Mouse (Mus musculus) fibroblast of lung, adult 2 months (primary cell): ENCODE measurements around the gene Neb.
A peak's percentile ranks its signal among the peaks of the same experiment; 100 is the strongest.

ENCODE experiments used
- DNase-seq: peaks from one replicate; pipeline ENCODE4 v3.0.0-alpha.2; 2011; ENCODE audit warnings: low read depth

Neb gene

DNA sequence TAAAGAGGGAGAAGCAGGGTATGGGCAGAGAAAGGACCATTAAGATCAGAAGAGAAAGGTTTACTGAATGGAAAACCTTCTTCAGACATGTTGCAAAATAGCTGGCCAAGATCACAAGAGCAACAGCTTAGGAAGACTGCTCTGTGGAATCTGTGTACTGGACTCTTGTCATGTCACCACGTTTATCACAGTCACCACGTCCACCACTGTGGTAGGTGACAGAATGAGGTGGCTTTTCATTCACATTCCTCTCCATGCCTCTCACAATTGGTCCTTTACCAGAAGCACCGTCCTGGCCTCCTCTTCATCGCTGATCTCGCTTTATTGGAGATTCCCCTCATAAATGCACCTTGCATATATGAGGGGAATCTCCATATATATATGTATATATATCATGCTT is 71.6 kb downstream of the Neb start:
- no peak for DNase-seq

DNA sequence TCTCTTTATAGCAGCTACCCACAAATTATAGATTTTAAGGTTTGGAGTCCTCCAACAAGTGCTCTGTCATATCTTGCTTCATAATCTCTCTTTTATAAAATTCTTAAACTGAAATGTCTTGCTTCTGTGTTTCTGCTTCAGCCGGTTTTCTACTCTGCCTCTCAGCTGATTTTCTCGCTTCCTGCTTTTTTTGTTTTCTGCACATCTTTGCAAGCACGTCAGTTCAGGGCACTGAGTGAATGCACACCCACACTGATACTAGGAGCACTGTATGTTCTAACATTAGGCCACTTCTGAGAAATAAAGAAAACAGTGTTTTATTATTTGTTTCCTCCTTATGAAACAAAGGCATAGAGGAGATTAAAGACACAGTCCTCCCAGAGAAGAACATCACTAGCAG is 73.7 kb downstream of the Neb start:
- no peak for DNase-seq

DNA sequence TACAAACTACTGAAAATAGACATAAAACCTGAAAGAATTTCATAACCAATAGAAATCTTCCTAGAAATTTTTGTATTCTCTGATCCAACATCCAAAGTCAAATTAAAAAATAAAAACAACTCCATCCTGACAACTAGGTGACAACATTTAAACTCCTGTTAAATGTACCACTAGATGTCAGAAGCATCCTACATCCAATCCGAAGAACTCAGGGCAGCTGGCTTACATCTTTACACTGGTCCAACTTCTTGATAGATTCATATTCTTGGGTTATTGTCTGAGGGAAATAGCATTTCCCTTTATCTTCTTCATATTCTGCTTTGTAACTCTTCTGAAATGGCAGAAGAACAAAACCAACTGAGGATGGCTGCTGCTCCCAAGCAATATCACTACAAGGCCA is 74.9 kb downstream of the Neb start:
- DNase-seq, result no peak

DNA sequence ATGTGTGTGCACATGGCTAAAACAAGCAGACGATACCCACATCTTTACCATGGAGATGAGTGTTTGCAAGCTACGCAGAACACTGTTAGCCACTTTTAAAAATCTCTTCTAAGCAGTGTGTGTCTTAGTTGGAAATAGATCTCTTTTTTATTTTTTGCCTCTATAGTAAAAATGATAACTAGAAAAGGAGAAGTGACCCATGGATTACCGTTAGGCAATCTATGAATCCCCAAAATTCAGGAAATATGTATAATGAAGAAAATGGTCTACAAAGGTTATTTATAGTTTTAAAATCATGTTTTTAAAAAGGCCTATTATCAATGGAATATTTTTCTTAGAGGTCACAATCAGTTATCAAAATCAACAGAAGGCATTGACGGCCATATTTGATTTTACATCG is 80.3 kb downstream of the Neb start:
- DNase-seq, result no peak

DNA sequence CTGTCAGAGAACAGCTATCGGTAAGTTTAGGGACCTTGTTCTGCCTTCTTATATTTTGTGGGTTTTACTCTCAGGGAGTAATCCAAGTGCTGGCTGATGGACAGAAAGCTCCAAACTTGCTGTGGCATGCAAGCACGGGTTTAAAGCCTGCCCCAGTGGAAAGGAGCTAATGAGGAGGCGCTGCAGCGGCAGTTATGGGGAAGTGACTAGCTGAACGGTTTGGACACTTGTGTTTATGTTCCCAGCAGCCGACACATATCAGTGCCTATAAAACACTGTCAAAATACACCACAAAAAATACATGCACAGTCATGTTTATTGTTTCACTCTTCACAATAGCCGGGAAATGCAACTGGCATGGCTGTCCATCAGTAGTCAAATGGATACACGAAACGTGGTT is 81.5 kb downstream of the Neb start:
- DNase-seq, result no peak

DNA sequence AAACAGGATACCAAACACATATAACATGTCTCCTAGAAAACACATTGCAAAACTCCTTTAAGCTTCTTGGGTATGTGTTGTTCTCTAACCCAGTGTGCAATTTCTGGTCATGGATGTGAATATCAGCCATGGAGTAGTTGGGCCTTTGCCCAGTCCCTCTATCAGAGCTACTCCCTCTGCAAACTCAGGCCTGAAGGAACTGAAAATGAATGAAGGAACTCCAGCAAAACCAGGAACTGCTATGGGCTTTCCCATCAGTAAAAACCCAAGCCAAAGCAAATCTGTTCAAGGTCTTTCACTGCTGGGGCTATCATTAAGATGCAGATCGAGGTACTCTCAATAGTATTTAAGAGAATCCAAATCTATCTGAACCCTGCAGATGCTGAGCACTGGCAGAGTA is 90.8 kb downstream of the Neb start:
- DNase-seq, result no peak

DNA sequence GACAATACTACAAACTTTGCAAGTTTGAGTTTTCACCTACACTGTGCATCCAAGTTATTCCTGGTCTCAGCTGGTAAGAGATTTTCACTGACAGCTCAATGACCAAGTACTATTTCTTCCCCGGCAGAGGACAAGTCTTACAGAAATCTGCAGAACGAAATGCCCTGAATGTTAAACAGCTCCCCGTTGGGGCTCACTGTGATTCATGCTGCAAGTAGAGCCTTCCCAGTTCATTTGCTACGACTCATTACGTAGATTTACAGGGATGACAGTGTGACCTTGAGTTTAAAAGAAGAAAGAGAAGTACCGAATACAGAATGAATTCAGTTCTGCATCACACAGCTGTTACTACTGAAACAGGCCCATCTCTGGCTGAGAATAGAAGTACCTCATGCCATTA is 91.9 kb downstream of the Neb start:
- DNase-seq, result no peak

DNA sequence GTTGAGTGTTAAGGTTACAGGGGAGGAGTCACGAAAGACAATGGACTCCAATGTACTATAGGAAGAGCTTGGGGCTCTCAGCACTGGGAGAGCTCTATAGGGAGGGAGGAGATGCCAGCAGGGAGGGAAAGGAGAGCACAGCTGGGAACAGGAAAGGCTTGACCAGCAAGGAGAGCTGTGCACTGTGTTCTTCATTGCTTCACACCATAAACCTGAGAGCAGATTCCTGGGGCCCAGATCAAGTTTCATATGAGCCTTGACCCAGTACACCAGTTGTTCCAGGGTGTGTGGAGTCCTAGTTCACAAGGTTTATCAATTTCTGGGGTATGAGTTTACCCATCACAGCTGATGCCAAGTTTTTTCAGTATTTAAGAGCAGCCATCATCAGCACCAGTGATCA is 106.1 kb downstream of the Neb start:
- DNase-seq, result no peak

DNA sequence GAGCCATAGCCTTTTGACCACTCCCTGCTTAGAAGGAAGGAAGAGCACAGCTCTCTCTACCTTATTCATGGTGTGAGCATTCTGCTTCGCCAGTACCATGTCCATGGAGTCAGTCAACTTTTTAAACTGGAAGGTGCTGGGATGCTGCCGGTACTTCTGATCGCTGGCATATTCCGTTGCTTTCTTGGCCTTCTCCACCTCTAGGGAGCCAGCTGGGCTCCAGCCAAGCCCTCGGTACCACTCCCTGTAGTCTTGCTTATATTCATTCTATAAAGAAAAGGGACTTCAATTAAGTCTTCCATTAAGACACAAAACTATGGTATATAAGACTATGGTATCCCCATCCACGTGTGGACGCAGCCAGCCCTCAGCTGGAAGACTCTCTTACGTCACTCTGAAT is 107.4 kb downstream of the Neb start:
- DNase-seq, result no peak

DNA sequence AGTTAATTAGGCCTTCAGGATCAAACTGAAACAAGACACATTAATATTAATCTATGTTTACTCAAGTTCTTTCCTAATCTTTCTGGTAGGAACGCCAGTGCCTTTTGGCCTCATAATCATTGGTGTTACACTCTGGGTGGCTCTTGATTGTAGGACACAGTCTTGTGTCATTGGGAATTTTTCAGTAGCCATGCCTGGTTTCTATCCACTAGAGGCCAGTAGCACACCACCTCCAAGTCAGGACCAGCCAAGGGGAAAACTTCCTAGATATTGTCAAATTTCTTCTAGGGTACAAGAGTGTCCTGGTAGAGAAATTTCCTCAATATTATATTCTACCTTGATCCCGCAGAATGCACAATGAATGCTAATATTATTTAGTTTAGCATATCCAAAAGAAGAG is 116.1 kb downstream of the Neb start:
- DNase-seq, result no peak

DNA sequence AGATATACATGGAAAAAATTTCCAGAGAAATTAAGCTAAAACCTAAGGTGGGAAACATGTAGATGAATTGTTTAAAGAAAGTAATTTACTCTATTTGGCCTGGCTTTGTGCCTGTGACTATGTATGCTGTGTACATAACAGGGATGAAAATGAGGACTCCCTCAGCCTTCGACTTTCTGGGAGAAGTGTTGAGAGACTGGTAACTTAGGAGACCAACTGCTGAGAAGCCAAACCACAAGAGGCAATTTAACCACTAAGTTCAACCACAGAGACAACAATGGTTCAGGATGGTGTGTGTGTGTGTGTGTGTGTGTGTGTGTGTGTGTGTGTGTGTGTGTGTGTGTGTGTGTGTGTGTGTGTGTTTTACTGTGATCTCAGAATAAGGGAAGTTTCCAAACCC is 126.2 kb downstream of the Neb start:
- no peak for DNase-seq

DNA sequence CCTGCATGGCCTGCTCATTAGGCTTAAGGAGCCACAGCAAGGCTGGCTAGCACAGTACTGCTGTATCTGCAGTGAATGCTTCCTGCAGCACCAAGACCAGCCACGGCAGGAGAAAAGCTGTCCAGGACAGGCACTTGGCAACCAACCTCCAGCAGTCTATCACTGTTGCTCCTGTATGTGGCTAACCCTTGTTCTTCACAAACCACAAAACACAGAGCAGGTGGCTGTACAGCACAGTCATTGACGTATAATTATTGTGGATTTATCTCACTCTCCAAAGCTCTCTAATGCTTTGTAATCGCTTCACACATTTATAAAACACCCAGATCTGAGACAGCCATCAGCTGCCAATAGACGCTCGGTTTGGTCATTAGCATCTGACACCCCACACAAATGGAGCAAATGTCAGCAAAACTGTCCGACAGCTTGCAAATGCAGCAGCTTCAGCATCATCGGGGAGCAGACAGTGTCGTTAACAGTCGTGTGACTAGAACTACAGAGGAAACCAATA is 129.9 kb downstream of the Neb start:
- no peak for DNase-seq

DNA sequence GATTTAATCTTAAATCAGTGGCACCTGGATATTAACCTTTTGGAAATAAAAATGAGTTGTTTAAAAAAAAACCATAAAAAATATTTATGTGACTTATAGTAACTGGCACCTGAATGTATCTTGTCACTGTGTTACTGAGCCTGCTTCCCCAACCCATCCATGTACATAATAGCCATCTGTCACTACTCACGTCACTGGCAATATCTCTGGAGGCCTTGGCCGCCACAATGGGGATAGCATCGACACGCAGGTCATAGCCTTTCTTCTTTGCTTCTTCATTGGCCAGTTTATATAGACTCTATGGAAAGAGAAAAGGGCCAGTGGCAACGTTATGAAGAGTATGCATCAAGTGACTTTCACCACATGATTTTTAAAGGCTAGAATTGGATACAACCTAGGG is 133.2 kb downstream of the Neb start:
- DNase-seq, result no peak

DNA sequence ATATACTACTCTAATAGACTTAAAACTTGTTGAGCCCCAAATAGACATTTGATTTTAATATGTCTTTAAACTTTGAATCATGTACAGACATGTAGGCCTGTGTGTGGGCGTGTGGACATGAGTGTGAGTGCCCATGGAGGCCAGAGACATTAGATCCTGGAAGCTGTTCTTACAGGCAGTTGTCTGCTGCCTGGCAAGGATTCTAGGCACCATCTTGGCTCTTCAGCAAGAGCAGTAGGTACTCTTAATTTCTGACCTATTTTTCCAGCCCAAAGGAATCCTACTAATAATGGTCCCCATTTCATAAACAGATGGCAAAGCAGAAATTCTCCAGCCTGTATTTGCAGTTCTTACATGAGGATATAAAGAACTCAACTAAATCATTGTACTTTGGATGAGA is 135.6 kb downstream of the Neb start:
- DNase-seq, result no peak

DNA sequence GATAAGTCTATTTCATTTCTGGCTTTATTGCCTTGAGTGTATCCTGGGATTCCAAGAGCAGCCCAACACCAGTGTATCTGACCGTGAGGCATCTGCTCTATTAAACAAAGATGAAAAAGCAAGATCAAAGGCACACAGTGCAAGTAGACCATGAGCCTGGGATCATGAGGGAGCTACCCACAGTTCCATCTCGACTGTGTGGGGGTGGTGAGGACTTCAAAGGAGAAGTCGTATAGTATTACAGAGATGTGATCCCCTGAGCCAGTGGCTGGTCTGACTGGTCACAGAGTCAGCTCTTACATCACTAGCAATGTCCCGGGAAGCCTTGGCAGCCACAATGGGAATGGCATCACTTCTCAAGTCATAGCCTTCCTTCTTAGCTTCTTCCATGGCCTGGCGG is 140.4 kb downstream of the Neb start:
- DNase-seq, result no peak

DNA sequence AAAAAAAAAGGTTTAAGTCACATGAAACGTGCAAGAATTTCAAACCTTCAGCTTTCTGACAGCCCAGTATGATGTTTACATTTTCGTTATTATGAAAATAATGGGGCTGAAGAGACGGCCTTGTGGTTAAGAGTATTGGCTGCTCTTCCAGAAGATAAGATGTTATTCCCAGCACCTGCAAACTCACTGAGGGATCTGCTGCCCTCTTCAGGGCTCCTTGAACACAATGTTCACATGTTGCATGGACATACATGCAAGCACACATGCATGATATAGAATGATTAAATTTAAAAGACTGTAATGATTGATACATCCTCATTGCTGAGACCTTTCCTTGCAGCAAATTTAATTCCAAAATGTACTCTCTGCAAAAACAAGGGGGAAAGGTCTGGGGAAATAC is 150.7 kb downstream of the Neb start:
- DNase-seq, result no peak

DNA sequence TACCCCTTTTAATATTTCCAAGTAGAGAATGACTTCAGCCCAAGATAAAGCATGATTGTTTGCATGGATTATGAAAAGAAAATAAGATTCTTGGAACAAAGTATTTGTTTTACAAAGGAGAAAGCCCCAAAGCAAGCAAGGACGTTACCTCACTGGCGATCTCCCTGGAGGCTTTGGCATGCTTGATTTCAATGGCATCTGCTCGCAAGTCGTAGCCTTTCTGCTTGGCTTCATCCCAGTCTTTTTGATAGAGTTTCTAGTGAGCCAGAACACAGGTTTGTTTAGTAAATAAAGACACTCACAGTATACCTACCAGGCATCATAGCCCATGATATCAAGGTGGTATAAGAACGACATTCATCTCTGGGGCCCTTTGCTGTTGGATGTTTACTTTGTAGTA is 153.9 kb downstream of the Neb start:
- no peak for DNase-seq

DNA sequence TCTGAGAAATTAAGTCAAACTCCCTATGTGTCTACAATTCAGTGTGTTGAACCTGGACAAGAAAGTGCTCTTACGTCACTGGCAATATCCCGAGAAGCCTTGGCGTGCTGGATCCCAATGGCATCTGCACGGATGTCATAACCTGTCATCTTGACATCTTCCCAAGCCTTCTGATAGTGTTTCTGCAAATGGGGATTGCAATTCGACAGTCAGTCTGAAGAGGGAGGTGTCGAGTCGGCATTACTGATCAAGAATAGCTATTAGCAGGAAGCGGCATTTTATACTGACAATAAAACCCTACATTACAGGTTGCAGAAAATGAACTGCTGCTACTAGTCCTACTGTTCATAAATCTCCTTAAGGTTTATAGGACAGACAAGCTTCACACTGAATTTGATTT is 158.2 kb downstream of the Neb start:
- DNase-seq, result peak; percentile 17

DNA sequence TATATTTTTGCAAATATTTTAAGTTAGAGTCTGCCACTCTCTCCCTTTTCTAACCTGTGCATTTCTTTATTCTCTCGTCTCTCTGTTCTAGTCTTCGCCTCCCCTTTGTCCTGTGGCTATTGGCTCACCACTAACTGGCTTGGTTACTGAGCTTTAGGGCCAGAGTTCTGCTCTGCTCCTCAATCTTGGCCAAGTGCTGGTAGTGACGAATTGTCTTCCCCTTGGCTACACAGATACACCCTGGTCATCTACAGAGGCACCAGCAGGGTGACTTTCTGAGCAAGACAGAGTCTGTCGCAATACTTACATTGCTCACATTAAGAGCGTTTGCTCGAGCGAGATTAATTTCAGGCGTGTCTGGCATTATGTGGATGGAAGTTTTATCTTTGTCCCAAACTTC is 162.3 kb downstream of the Neb start:
- DNase-seq, result no peak

DNA sequence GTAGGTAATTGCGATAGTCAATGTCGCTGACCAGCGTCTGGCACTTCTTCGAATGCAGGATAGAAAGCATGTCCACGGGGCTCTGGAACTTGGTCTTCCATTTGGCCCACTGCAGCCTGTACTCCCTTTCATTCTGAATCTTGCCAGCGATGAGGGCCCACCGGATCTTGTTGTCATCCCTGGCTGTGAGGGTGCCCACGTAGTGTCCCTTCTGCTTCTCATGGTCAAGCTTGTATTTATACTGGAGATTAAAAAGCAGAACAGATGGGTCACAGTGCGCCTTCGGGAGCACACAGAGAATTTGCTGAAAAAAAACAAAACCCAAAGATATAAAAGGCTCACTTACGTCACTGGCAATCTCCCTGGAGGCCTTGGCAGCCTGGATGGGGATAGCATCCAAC is 165.7 kb downstream of the Neb start:
- DNase-seq, result no peak

DNA sequence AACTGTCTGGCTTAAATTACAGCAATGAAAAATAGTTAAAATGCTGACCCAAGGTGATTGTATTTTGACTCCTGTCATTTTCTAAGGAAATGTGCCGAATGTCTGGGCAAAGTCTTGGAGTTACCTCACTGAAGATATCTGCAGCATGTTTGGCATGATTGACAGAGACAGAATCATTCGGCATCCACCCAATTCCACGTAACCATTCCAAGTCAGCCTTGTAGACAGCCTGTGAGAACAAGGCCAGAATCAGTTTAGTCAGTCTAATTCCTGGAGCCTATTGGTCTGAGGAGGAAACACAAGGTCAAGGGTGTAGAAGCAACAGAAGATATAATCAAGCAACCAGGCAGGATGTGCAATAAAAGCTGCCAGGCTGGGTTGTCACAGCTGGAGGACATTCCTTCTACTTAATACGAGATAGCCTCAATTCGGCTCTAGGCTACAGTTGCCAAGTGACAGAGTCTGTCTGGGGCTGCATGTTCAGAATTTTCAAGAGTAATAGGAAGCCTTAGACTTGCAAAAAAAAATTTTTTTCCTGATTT is 166.8 kb downstream of the Neb start:
- peak; percentile 7 for DNase-seq

DNA sequence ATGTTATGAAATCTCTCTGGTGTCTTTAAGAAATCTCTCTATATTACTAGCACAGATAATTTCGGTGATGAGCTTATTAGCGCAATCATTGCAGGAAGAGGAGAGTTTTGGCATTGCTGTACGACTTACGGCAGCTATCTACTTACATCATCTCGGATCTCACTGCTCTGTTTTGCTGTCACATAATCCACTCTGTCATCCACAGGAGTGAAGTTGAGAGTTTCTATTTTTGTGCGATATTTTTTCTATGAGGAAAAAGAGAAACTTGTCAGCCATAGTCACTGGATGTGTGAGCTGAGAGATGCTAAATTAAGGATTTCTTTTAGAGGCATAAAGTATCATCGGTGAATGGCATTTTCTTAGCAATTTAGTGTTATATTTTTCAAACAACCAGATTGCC is 167.6 kb downstream of the Neb start:
- DNase-seq, result no peak

DNA sequence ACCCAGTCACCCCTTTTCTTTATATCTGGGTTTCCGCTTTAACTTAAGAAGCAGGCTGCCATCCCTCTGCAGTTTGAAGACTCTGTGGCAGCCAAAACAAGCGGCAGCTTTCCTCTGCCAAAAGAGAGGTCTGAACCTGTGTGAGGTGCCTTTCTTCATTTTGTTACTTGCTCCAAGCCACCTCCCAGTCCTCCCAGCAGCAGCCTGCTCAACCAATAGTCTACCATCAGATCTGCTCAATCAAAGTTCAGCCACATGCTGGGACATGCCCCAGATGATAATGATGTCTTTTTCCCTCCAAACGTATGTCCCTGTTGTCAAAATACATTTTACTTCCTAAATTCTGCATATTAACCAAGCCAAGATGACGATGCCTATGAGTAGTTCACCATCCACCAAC is 173.3 kb downstream of the Neb start:
- no peak for DNase-seq

DNA sequence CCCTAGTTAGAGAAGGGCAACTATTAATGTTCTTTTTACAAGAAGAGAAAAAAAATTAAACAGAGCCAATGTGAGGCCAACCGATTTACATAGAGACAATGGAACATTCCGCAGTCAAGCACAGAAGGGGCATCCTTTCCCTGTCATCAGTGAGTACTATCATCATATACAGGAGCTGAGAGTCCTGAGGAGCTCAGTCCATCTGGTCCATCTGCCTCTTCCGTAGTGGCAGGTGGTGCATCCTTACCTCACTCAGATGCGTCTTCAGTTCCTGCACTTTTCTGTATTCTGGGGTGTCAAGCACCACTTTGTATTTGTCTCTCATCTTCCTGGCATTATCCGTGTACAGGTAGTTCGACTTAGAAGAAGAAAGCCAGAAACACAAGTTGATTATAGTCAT is 184.6 kb downstream of the Neb start:
- DNase-seq, result no peak

DNA sequence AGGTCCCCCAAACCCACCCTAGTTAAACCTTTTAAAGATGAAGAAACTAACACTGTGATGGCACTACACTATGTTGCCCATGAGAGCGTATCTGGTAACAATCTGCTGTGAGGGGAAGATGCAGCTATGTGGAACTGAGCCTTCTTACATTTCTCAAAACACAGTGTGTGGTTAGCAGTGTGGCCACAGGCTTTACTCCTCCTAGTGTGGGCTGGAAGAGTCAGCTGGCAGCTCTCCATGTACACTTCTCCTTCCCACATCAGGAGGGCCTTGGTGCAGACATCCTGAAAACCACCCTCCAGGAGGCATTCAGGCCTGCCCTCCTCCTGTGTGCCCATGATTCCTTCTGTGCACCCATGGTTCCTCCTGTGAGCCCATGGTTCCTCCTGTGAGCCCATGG is 198.6 kb downstream of the Neb start:
- DNase-seq, result no peak
